Mouse (Mus musculus) stomach, postnatal 0 days (tissue): ENCODE results near the gene Rpl23a. TPM values are rescaled to one million over a fixed set of nuclear protein-coding genes. Genes with fewer than 3 reads are reported as not detected.

Experiments
- ATAC-seq: fragments of 200-750 bp; cut with Nextera tagmentation; 2 replicates; pipeline ENCODE4 v1.8.0; 2017; ENCODE audit not compliant: low FRiP score, low TSS enrichment
- DNase-seq: peaks from one replicate; pipeline ENCODE4 v3.0.0-alpha.2; 2016; ENCODE audit warnings: low spot score
- H3K27ac ChIP-seq: fragments of 300-500 bp; sonication (generic); replicated peaks from 2 replicates; pipeline ENCODE4 v1.5.1; 2014; ENCODE audit warnings: mild to moderate bottlenecking, control low read depth
- H3K27me3 ChIP-seq: fragments of 300-500 bp; sonication (generic); 2 replicates; pipeline ENCODE4 v1.6.1; 2014; ENCODE audit warnings: low read length; ENCODE audit not compliant: control insufficient read depth, insufficient read depth
- H3K36me3 ChIP-seq: fragments of 300-500 bp; sonication (generic); 2 replicates; pipeline ENCODE4 v1.6.1; 2014; ENCODE audit warnings: low read length, mixed read lengths; ENCODE audit not compliant: control insufficient read depth, insufficient read depth
- H3K4me1 ChIP-seq: fragments of 300-500 bp; sonication (generic); replicated peaks from 2 replicates; pipeline ENCODE4 v1.6.1; 2014; ENCODE audit warnings: antibody characterized with exemption; ENCODE audit not compliant: control insufficient read depth, insufficient read depth
- H3K4me2 ChIP-seq: fragments of 300-500 bp; sonication (generic); replicated peaks from 2 replicates; pipeline ENCODE4 v1.6.1; 2014; ENCODE audit warnings: low read depth, mild to moderate bottlenecking, control low read depth, moderate library complexity
- H3K4me3 ChIP-seq: fragments of 300-500 bp; sonication (generic); 2 replicates; pipeline ENCODE4 v1.5.1; 2014; ENCODE audit warnings: low read depth, low read length, control low read depth
- H3K9ac ChIP-seq: fragments of 300-500 bp; sonication (generic); 2 replicates; pipeline ENCODE4 v1.6.1; 2014; ENCODE audit warnings: mild to moderate bottlenecking, low read length, control low read depth, mixed read lengths
- H3K9me3 ChIP-seq: fragments of 300-500 bp; sonication (generic); 2 replicates; pipeline ENCODE4 v1.6.1; 2016; ENCODE audit warnings: low read length; ENCODE audit not compliant: control insufficient read depth
- CTCF ChIP-seq: IDR thresholded peaks from 2 replicates; pipeline ENCODE4 v1.5.1; 2016; ENCODE audit warnings: antibody characterized with exemption, low read depth, mild to moderate bottlenecking, moderate library complexity
- EP300 ChIP-seq: optimal IDR thresholded peaks from 2 replicates; pipeline ENCODE3; 2016; ENCODE audit warnings: antibody characterized with exemption
- WGBS: fragments of 180-500 bp; shearing (Covaris S2); extraction: QIAGEN DNeasy Blood & Tissue Kit; methylation state at CpG from one replicate; pipeline ENCODE4 v1.1.7; 2014; 5-methylcytosine and 5-hydroxymethylcytosine counted together
- polyA plus RNA-seq: library from polyadenylated mRNA; unstranded; fragments of >200 nt; fragmentation: Nextera tagmentation; extraction: Ambion mirVana; gene quantifications from 2 replicates; pipeline ENCODE4 v1.2.1, GENCODE M21; 2015

Rpl23a gene
- polyA plus RNA-seq, 1 experiment from 2014 or later = 1,145 TPM

DNA sequence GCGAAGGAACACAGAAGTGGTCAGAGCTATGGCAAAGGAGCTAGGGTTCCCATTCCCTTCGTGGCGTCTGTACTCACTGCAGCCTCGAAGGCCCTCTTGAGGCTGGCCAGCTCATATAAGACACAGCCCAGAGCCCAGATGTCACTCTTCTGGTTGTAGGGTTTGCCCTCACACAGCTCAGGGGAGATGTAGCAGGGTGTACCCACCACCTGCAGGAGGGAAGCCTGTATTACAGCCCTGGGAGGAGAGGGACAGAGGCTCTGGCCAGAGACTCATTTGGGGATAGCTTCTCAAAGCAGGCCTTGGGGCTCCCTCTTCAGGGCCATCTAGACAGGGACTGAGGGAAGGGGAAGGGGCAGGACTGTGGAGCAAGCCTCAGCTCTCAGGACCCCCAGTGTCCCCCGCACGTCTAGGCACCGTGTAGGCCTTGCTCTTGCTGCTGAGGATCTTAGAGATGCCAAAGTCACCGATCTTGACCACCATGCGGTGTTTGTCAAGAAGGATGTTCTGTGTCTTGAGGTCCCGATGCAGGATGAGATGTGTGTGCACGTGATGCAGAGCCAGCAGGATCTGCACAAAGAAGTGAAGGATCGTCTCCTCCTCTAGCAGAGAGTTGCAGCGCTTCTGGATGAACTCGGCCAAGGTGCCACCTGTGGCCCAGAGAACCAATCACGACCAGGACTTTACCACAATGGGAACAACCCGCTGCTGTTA lies 11.2 kb downstream of the Rpl23a start:
- no peaks in the 10 kb centered on the region for H3K4me1 ChIP-seq
- DNase-seq (no peak), ATAC-seq (no peak)
- no peaks in the 10 kb centered on the region for H3K27me3 ChIP-seq
- no peaks in the 10 kb centered on the region for H3K36me3 ChIP-seq
- no peak overlapping the region for H3K27ac ChIP-seq
- TF ChIP-seq EP300 = no peak
- peak; percentile 64 for TF ChIP-seq CTCF
- no peak overlapping the region for H3K4me3 ChIP-seq
- 82% methylated on average over 16 of the region's 16 CpGs for WGBS
- no peak overlapping the region for H3K9ac ChIP-seq
- H3K4me2 ChIP-seq = no peak overlapping the region
- no peaks in the 10 kb centered on the region for H3K9me3 ChIP-seq

DNA sequence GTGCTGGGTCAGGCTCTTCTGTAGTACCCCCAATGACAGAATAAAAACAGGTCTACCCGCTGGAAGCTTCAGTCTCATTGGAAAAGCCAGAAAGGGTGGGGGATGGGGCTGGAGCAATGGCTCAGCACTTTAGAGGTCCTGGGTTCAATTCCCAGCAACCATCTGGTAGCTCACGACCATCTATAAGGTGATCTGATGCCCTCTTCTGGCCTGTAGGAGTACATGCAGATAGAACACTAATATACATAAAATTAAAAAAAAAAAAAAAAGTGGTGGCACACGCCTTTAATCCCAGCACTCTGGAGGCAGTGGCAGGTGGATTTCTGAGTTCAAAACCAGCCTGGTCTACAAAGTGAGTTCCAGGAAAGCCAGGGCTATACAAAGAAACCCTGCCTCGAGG lies 12.1 kb downstream of the Rpl23a start:
- H3K4me1 ChIP-seq = no peaks in the 10 kb centered on the region
- DNase-seq = no peak
- ATAC-seq = no peak
- no peaks in the 10 kb centered on the region for H3K27me3 ChIP-seq
- H3K27ac ChIP-seq = no peak overlapping the region
- H3K9me3 ChIP-seq = no peaks in the 10 kb centered on the region
- no peaks in the 10 kb centered on the region for H3K36me3 ChIP-seq
- H3K4me2 ChIP-seq = no peak overlapping the region
- TF ChIP-seq CTCF = peak; percentile 58
- TF ChIP-seq EP300 = no peak
- H3K9ac ChIP-seq = no peak overlapping the region
- 77% methylated on average over 4 of the region's 4 CpGs for WGBS
- H3K4me3 ChIP-seq = no peak overlapping the region

- H3K36me3 ChIP-seq = no peaks in the 10 kb centered on the region
- no peak overlapping the region for H3K4me3 ChIP-seq
- peak; percentile 76 for DNase-seq
- no peak overlapping the region for H3K9ac ChIP-seq
- no peak for TF ChIP-seq CTCF
- TF ChIP-seq EP300 = no peak
- H3K9me3 ChIP-seq = no peaks in the 10 kb centered on the region
- no peak overlapping the region for H3K4me2 ChIP-seq
- no peaks in the 10 kb centered on the region for H3K4me1 ChIP-seq
- 79% methylated on average over 15 of the region's 15 CpGs for WGBS
- H3K27me3 ChIP-seq = no peaks in the 10 kb centered on the region
- ATAC-seq = peak; percentile 43
- no peak overlapping the region for H3K27ac ChIP-seq
Measured at GRCm38 (mm10) chr11:78170306-78170705, 13.1 kb downstream of the Rpl23a start.

DNA sequence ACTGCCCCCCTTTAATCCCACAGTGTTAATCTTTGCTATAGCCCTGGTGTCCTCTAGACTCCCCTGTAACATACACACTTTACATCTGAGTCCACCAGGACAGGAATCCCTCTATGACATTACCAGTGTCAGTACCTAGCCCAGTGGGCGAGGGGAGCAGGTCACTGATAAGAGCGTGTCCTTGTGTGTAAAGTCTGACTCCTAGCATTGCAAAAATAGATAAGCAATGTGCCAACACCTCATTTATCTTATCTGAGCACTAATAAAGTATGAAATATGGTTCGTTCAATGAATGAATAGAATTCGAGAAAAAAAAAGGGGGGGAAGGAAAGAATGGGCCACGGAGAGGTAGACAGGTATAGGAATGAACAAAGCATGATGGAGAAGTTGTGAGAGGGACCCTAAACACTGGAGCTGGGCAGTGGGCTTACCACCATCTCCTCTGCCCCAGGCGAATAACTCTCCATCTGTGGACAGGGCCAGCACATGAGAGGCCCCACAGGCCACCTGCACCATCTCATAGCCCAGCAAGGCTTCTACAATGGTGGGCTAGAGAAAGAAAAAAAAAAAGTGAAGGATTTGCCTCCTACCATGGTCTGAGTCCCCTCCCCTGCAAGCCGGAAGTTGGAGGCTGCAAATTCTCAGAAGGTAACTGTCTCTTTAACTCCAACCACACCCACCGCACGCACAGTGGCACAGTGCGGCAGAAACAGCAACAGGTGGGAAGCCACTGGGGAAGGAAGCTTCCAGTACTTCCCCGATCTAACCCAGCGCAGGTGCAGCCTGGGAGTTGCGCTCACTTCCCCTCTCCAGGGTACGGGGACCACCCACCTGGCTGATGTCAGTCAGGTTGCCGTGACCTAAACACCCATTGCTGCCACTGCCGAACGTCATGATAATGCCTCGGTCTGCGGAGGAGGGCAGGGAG lies 14.6 kb downstream of the Rpl23a start:
- Histone ChIP-seq H3K27me3 (no peaks in the 10 kb centered on the region), H3K9me3 (no peaks in the 10 kb centered on the region), H3K4me1 (no peaks in the 10 kb centered on the region), H3K27ac (0 out of 2 replicates have a peak overlapping the region, but pooled peaks have one; percentile 45), H3K36me3 (no peaks in the 10 kb centered on the region), H3K4me2 (0 out of 2 replicates have a peak overlapping the region, but pooled peaks have one; percentile 32), H3K9ac (no peak overlapping the region), H3K4me3 (no peak overlapping the region)
- 47% methylated on average over 19 of the region's 19 CpGs for WGBS
- TF ChIP-seq CTCF = no peak
- no peak for TF ChIP-seq EP300
- peak; percentile 72 for DNase-seq
- peak; percentile 15; the same call in 1 of the 2 replicates for ATAC-seq

DNA sequence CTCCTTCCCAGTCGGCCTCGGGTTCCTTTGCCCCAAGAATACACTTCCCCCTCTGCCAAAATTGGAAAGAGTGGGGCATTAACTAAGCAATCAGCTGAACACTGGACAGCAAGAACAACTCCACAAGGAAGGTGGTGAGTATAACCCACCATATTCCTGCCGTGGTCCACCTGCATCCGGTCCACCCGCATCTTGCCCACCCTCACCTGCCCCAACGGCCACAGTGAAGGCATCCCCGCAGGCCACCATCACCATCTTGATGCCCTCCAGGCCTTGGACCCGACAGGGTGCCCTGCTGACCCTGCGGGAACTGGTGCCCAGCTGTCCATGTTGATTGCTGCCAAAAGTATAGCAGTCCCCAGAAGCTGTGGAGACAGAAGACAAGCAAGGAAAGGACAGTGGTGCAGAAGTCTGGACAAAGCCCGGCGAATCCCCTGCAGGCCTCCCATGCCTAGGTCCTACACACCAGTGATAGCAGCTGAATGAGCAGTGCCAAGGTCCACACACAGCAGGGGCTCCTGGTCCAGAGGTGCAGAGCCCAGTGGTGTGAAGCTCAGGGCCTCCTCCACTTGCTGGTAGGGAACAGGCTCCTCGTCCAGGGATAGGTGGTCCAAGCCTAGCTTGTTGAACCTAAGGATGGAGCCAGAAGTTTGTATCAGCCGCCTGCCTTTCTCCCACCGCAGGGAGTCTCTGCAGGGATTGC lies 16.0 kb downstream of the Rpl23a start:
- H3K27ac ChIP-seq = peak overlapping the region; percentile 76; the same call in 1 of the 2 replicates
- WGBS = 92% methylated on average over 14 of the region's 14 CpGs
- H3K4me2 ChIP-seq = no peak overlapping the region

More for the DNA sequence above, 16.0 kb downstream of the Rpl23a start:
- Histone ChIP-seq H3K9me3 (no peaks in the 10 kb centered on the region), H3K9ac (no peak overlapping the region), H3K4me3 (no peak overlapping the region), H3K4me1 (peaks cover 4% of the 10 kb centered on the region; the same call in 1 of the 2 replicates), H3K36me3 (no peaks in the 10 kb centered on the region), H3K27me3 (no peaks in the 10 kb centered on the region)
- DNase-seq = no peak
- ATAC-seq = no peak
- TF ChIP-seq CTCF (no peak), EP300 (no peak)
